Mouse (Mus musculus): ENCODE measurements at regions not wholly inside any gene's neighbourhood (a gene's known extent, or its start where the extent isn't known, plus 50 kb on each side); places are given as distances from the start of the nearest gene placed in this dataset.

- no peak for ATAC-seq (replicated peaks in 1 of 2; ENCODE audit: insufficient read depth in 1 of 2, low FRiP score in 2 of 2, low TSS enrichment in 1 of 2, low read depth in 1 of 2, poor library complexity in 2 of 2, severe bottlenecking in 2 of 2)
Observed at GRCm38 (mm10) chr10:72484315-72484714, 170.3 kb upstream of the Zwint start.

DNA sequence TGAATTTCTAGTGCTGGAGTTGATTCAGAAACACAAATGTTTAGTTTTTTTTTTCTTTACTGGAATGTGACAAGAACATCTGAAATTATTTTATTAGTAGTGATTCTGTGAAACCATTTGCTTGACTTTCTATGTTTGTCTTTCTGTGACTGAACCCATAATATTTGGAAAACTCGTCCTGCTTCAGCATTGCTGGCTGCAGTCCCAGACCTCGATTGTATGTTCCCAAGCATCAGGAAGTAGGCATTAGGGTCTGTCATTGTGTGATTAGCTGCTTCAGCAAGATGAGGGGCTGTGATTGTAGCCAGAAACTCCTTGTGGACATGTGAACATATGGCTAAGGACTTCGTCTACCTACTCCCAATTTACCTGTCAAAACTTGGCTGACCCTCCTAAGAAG, 122.2 kb upstream of the Zwint start:
- ATAC-seq (replicated peaks in 1 of 2; ENCODE audit: insufficient read depth in 1 of 2, low FRiP score in 2 of 2, low TSS enrichment in 1 of 2, low read depth in 1 of 2, poor library complexity in 2 of 2, severe bottlenecking in 2 of 2), result no peak

DNA sequence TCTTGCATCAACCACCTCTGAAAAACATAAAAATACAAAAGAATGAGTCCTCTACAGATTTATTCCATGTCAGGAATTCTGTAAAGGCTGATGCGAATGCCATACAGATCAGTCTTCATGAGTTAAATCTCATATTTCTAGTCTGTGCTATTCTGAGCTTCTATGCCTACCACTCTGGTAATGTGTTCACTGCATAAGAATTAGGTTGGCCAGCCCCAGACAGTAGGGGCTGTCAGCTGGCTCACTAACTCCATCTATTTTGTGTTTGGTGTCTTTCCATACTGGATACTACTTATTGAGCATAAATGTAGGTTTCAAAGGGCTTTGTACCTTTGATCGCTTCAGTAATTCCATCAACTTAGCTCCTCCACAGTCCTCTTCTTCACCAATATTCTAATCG, 121.2 kb upstream of the Zwint start:
- ATAC-seq (replicated peaks in 1 of 2; ENCODE audit: insufficient read depth in 1 of 2, low FRiP score in 2 of 2, low TSS enrichment in 1 of 2, low read depth in 1 of 2, poor library complexity in 2 of 2, severe bottlenecking in 2 of 2), result no peak

GRCm38 (mm10) chr10:72533859-72534258, 120.8 kb upstream of the Zwint start:
- no peak for ATAC-seq (replicated peaks in 1 of 2; ENCODE audit: insufficient read depth in 1 of 2, low FRiP score in 2 of 2, low TSS enrichment in 1 of 2, low read depth in 1 of 2, poor library complexity in 2 of 2, severe bottlenecking in 2 of 2)

DNA sequence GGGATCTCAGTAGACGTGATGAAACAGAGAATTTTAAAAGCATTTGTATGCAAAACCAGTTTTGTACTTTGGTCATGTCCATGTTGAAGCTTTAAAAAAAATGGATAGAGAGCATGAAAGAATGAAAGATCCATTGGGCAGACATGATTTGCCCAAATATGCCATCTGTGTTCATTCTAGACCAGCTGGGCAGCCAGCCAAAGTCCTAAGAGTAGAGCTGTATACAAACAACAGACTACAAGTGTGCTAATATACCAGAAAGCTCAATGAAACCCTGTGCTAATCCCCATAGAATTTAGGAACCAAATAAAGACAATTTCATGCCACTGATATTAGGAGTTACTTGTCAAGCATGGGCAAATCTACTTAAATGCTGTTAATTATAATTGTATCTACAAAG, 105.1 kb upstream of the Zwint start:
- no peak for ATAC-seq (replicated peaks in 1 of 2; ENCODE audit: insufficient read depth in 1 of 2, low FRiP score in 2 of 2, low TSS enrichment in 1 of 2, low read depth in 1 of 2, poor library complexity in 2 of 2, severe bottlenecking in 2 of 2)

- no peak for ATAC-seq (replicated peaks in 1 of 2; ENCODE audit: insufficient read depth in 1 of 2, low FRiP score in 2 of 2, low TSS enrichment in 1 of 2, low read depth in 1 of 2, poor library complexity in 2 of 2, severe bottlenecking in 2 of 2)
Observed at GRCm38 (mm10) chr10:72551561-72551960, 103.1 kb upstream of the Zwint start.

- no peak for ATAC-seq (replicated peaks in 1 of 2; ENCODE audit: insufficient read depth in 1 of 2, low FRiP score in 2 of 2, low TSS enrichment in 1 of 2, low read depth in 1 of 2, poor library complexity in 2 of 2, severe bottlenecking in 2 of 2)
Observed at GRCm38 (mm10) chr10:72573991-72574652, 80.5 kb upstream of the Zwint start.

DNA sequence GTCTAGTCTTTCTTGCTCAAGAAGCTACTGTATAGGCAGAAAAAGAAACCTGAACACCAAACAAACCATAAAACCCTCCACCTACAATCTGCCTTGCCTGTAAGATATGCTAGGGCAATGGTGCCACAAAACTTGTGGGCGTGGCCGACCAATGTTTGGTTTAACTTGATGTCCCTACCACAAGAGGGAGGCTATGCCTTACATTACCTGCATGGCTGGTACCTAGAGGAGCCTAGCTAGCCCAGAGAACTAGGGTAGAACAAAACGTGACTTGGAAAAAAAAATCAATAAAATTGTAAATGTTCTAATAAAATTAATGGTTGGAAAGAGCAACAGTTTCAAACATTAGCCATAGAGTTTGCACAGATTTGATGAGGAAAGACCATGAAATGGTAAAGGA, 76.9 kb upstream of the Zwint start:
- ATAC-seq (replicated peaks in 1 of 2; ENCODE audit: insufficient read depth in 1 of 2, low FRiP score in 2 of 2, low TSS enrichment in 1 of 2, low read depth in 1 of 2, poor library complexity in 2 of 2, severe bottlenecking in 2 of 2), result no peak

- ATAC-seq (replicated peaks in 1 of 2; ENCODE audit: insufficient read depth in 1 of 2, low FRiP score in 2 of 2, low TSS enrichment in 1 of 2, low read depth in 1 of 2, poor library complexity in 2 of 2, severe bottlenecking in 2 of 2), result no peak
Observed at GRCm38 (mm10) chr10:72578501-72578900, 76.1 kb upstream of the Zwint start.

DNA sequence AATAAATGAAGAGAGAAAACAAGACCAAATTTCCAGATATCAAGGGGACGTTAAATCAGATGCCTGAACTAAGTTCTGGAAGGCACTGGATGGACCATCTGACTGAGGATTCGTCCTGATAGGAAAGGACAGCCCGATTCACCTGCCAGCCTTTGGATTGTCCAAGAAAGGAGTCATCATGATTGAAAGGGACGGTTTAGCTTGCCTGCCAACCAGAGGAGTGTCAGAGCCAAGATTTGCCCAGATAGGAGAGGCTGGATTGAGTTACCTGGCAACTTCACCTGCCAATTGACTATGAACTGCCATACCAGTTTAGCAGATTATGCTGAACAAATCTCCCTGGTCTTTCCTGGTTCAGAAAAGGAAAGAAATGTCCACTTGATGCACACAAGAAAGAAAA, 73.3 kb upstream of the Zwint start:
- ATAC-seq (replicated peaks in 1 of 2; ENCODE audit: insufficient read depth in 1 of 2, low FRiP score in 2 of 2, low TSS enrichment in 1 of 2, low read depth in 1 of 2, poor library complexity in 2 of 2, severe bottlenecking in 2 of 2), result no peak

GRCm38 (mm10) chr10:72588561-72588960, 66.1 kb upstream of the Zwint start:
- no peak for ATAC-seq (replicated peaks in 1 of 2; ENCODE audit: insufficient read depth in 1 of 2, low FRiP score in 2 of 2, low TSS enrichment in 1 of 2, low read depth in 1 of 2, poor library complexity in 2 of 2, severe bottlenecking in 2 of 2)

DNA sequence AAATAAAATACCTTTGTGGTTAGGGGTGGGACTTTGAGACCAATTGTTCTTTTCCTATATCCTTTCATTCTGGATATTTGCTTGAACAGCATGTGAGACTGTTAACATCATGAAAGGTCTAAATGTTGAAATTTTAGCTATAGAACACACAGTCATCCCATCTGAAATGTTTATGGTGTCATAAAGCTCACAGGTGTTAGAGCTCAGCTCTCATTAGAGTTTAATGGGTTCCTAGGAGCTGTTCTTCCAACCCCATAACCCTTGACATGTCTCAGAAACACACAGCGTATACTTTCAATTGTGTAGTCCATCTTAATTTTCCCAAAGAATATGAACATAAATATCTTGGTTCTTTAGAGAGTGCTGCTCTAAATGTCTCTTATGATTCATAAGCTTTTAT, 61.6 kb upstream of the Zwint start:
- ATAC-seq (replicated peaks in 1 of 2; ENCODE audit: insufficient read depth in 1 of 2, low FRiP score in 2 of 2, low TSS enrichment in 1 of 2, low read depth in 1 of 2, poor library complexity in 2 of 2, severe bottlenecking in 2 of 2), result no peak

All from hematopoietic stem cell, adult 5-6 weeks (primary cell).